Mouse (Mus musculus) retina, postnatal 7 days (tissue): ENCODE data around the gene Cisd1.
A peak's percentile ranks its signal among the peaks of the same experiment; 100 is the strongest.

Experiments used
- DNase-seq: peaks from one replicate; pipeline ENCODE4 v3.0.0-alpha.2; 2012; ENCODE audit warnings: low read depth, low spot score

The Cisd1 gene

GRCm38 (mm10) chr10:71348637-71349280 lies 4.0 kb upstream of the Cisd1 start:
- no peak for DNase-seq

GRCm38 (mm10) chr10:71347964-71348636 lies 3.3 kb upstream of the Cisd1 start:
- DNase-seq: no peak

DNA sequence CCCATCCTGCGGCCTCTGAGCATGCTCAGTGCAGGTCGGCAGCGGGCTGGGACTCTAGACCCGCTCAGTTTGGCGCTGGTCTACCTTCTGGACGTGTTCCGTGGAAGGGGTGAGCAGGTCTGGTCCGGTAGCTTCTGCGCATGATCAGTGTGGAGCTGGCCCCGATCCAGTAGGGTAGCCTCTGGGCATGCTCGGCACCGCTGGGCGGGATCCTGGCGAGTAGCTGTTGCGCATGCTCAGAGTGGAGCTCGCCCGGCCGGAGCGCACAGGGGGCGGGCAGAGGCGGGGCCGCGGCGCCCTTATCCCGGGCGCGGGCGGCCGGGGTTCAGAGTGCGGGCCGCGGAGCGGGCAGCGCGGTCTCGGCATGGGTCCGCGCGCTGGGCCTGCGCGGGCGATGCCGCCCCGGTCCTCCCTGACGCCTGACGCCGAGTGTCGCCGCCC lies 2.8 kb upstream of the Cisd1 start, which contains the start of gene Ipmk:
Gene Ipmk, plus strand, starts transcription at position 255 of the 441 bp plus-strand sequence.
- peak; percentile 97 for DNase-seq

- DNase-seq: no peak
Measured at GRCm38 (mm10) chr10:71346722-71347508, 2.2 kb upstream of the Cisd1 start.

DNA sequence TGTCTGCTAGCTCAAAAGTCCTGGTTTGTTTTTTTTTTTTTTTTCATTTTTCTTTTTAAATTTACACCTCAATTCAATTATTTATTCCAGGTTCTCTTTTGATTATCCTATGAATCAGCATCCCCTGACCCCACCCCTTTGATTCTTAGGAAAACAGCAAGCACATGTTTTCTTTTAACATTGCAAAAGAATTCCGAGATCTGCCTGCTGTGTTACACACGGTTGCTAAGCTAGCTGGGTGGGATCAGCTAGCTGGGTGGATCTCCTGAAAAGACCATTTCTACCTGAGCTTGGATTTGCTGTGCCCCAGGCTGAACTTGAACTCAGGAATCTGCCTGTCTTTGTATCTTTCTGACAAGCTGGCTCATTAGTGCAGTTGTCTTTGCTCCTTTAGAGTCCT lies 1.4 kb upstream of the Cisd1 start:
- no peak for DNase-seq

- DNase-seq: no peak
Measured at GRCm38 (mm10) chr10:71343567-71344265, 1.0 kb downstream of the Cisd1 start.

DNA sequence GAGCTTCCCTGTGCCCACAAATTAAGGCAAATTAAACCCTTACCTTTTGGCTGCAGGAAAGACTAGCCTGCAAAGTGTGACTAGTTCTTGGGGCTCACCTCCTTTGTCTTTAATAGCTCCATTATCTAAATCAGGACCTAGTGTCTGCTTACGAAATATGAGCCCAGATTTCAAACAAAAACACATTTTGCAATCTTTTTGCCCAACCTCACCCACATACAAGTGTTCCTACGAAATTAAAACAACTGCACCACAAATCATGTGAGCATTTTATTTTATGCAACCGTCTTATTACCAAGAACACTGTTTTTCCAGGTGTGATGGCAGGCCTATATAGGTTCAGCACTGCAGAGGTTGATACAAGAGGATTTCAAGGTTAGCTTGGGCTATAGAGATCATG lies 1.6 kb downstream of the Cisd1 start:
- DNase-seq: no peak

DNA sequence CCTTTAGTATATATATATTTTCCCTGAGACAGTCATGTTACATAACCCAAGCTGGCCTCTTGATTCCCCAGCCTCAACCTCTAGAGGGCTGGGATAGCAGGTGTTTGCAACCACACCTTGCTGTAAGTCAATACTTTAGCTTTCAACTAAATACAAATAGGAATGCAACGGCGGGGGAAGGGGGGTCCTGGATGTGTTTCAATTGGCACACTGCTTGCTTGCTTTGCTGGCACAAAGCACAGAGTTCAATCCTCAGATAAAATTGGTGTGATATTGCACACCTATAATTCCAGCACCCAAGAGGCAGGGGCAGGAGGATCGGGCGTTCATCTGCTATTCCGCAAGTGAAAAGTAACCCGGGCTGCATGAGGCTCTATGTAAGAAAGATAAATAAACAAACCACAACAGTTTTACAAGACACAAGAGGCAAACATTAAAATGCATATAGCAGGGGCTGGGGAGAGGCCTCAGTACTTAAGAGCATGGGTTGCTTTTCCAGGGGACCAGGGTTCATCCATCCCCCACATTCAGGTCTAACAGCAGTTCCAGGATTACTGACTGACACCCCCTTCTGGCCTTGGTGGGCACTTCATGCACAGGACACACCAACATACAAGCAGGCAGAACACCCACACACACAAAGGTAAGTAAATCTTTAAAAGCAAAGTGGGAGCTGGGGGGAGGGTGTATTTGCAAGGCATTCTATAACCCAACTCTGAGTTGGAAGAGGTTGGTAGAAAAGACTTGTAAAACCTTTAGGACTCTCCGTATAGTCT lies 2.5 kb downstream of the Cisd1 start:
- DNase-seq: no peak

- DNase-seq: no peak
Measured at GRCm38 (mm10) chr10:71341290-71341689, 3.5 kb downstream of the Cisd1 start.

- no peak for DNase-seq
Measured at GRCm38 (mm10) chr10:71340195-71340594, 4.6 kb downstream of the Cisd1 start.

- DNase-seq: no peak
Measured at GRCm38 (mm10) chr10:71339463-71339862, 5.3 kb downstream of the Cisd1 start.

GRCm38 (mm10) chr10:71338156-71338905 lies 6.4 kb downstream of the Cisd1 start:
- DNase-seq: no peak

GRCm38 (mm10) chr10:71337733-71338132 lies 7.0 kb downstream of the Cisd1 start:
- no peak for DNase-seq

DNA sequence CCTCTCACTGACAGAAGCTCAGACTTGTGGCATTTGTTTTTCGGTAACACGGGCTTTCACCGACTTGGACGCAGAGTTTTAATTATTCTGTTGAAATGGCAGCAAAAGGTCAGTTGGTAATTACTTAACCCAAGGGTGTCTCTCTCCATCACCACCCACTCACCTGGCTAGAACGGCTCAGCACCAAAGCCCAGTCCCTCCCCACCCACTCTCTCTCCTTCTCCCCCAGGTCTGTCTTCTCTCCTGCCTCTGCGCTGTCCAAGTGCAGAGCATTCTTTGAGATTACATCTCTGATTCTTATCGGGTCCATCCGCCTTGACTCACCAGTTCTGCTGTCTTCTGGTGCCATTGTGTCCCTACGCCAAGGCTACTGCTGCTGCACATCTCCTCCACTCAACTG lies 11.9 kb downstream of the Cisd1 start:
- DNase-seq: no peak

- no peak for DNase-seq
Measured at GRCm38 (mm10) chr10:71332376-71332775, 12.4 kb downstream of the Cisd1 start.

DNA sequence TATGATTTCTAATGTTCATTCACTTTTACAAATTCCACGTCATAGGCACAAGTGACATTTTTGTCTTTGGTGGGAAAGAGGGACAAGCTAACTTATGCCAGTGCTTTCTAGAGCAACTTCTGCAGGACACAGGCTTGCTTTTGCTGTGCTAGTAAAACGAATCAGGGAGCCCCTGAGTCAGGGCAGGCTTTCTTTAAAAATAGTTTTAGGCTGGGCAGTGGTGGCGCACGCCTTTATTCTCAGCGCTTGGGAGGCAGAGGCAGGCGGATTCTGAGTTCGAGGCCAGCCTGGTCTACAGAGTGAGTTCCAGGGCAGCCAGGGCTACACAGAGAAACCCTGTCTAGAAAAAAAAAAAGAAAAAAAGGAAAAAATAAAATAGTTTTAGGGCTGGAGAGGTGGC lies 12.8 kb downstream of the Cisd1 start:
- DNase-seq: no peak

DNA sequence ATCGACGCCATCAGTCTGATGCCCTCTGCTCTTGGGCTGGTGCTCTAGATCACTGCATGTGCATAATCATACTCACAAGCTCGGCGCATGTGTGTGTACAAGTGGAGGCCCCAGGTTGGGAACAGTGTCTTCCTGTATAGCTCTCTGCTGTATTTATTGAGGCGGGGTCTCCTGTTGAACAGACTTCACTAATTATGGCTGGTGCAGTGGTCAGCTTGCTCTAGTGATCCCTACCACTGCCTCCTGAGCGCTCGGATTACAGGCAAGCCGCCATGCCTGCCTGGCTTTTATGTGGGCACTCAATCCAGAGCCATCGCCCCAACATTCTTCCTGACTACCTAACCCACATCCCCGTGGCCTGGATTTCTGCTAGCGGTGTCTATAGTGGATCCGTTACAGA lies 14.7 kb downstream of the Cisd1 start:
- no peak for DNase-seq

DNA sequence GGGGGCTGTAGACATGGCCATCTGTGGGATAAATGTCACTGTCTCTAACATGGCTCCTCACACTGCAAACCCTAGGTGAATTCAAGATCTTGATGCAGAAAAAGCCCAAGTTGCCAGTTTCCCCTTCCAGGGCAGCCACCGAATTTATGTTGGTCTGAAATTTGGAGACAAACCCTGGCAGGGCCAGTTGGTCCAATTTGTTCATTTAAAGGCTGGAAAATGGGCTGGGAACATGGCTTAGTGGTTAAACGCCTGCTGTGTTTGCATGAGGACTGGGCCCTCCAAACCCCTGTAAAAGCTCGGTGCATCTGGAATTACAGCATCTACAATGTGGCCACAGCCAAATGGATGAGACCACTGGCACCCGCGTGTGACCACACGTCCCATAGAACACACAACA lies 15.5 kb downstream of the Cisd1 start:
- no peak for DNase-seq

DNA sequence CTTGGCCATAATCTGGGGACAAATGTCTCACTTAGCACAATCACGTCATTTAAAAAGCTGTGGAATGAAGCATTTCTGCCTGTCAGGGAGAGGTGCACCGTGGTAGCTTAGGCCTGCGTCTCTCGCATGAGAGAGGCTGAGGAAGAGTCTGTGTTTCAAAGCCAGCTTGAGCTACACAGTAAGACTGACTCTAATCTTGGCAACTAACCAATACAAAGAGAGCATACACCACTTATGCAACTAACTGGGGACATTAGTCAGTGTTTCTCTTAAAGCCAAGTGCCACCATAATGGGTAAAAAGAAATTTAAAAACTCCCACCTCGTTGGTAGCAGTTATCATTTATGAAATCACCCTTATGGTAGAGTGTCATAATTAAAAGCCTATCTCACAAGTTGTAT lies 15.9 kb downstream of the Cisd1 start:
- no peak for DNase-seq

DNA sequence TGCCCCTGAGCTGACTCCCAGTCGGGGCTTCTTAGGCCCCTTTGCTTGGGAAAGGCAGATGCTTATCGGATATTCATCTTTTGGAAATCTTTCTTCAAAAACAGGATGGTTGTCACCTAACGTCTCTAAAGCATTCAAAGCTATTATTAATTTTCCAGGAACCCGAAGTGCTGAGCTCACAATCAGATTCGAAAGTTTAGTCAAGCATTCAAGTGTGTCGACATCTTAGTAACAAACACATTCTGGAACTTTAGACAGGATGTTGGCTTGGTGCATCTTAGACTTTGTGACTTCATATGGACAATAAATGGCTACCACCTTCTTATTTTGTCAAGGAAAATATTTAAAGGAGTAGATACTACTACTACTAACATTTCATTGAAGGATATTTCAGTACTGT lies 16.4 kb downstream of the Cisd1 start:
- no peak for DNase-seq
